Mouse (Mus musculus) thymus, adult 2 months (tissue): Measurements from ENCODE around the gene Gp6. TPM values are rescaled to one million over a fixed set of nuclear protein-coding genes. Genes with fewer than 3 reads are reported as not detected.

Experiments
- DNase-seq: peaks from one replicate; pipeline ENCODE4 v3.0.0; 2021
- H3K27ac ChIP-seq: fragments of 200-500 bp; 2 replicates; pipeline ENCODE4 v1.5.1; 2012; ENCODE audit warnings: low read length, control low read depth; ENCODE audit not compliant: control insufficient read depth, insufficient read depth
- H3K27me3 ChIP-seq: fragments of 200-500 bp; 2 replicates; pipeline ENCODE4 v1.6.1; 2012; ENCODE audit warnings: mild to moderate bottlenecking, low read length, moderate library complexity, mixed read lengths; ENCODE audit not compliant: control insufficient read depth, insufficient read depth
- H3K36me3 ChIP-seq: fragments of 200-500 bp; 2 replicates; pipeline ENCODE4 v1.6.1; 2012; ENCODE audit warnings: mild to moderate bottlenecking, low read length, moderate library complexity; ENCODE audit not compliant: control insufficient read depth, insufficient read depth
- H3K4me1 ChIP-seq: fragments of 200-500 bp; replicated peaks from 2 replicates; pipeline ENCODE4 v1.6.1; 2012; ENCODE audit warnings: low read length; ENCODE audit not compliant: control insufficient read depth, insufficient read depth
- H3K4me3 ChIP-seq: fragments of 200-500 bp; 2 replicates; pipeline ENCODE4 v1.5.1; 2012; ENCODE audit warnings: mild to moderate bottlenecking, low read length, control low read depth, moderate library complexity; ENCODE audit not compliant: control insufficient read depth, insufficient read depth
- CTCF ChIP-seq: fragments of 200-500 bp; IDR thresholded peaks from 2 replicates; pipeline ENCODE4 v1.5.1; 2012; ENCODE audit warnings: mild to moderate bottlenecking, control low read depth, low read length, moderate library complexity, borderline replicate concordance; ENCODE audit not compliant: control insufficient read depth, poor library complexity, insufficient read depth; ENCODE audit errors: extremely low read depth
- POLR2A ChIP-seq: fragments of 200-500 bp; IDR thresholded peaks from 2 replicates; pipeline ENCODE4 v1.6.1; 2012; ENCODE audit warnings: mild to moderate bottlenecking, low read length, control low read depth, moderate library complexity; ENCODE audit not compliant: control insufficient read depth, poor library complexity, insufficient read depth; ENCODE audit errors: extremely low read depth
- WGBS: fragments of 180-500 bp; shearing (Covaris S2); methylation state at CpG from one replicate; pipeline ENCODE4 v1.1.7; 2018; 5-methylcytosine and 5-hydroxymethylcytosine counted together
- polyA plus RNA-seq: library from polyadenylated mRNA; depleted of rRNA; stranded (reverse); fragments of >200 nt; gene quantifications from 2 replicates; pipeline ENCODE4 v1.2.3, GENCODE M21; 2012; rRNA removed

Gp6 gene
- not detected in 2 replicates for polyA plus RNA-seq

- Histone ChIP-seq H3K4me3 (no peak within 1 kb of the TSS), H3K27me3 (no peaks in the 10 kb centered on the region), H3K36me3 (no peaks in the 10 kb centered on the region), H3K4me1 (no peaks in the 10 kb centered on the region), H3K27ac (no peak within 1 kb of the TSS)
- TF ChIP-seq POLR2A: no peak
- no peak for TF ChIP-seq CTCF
- 89% methylated on average over 1 of the region's 1 CpGs for WGBS
- DNase-seq: no peak
These were observed at the start of gene Gp6 for GRCm38 (mm10) chr7:4397730-4398129. Gp6 (minus strand) TSS chr7:4397744.

- DNase-seq: no peak
- Histone ChIP-seq H3K27ac (no peak overlapping the region), H3K27me3 (no peaks in the 10 kb centered on the region), H3K4me1 (peaks cover 3% of the 10 kb centered on the region; the same call in 1 of the 2 replicates), H3K36me3 (no peaks in the 10 kb centered on the region), H3K4me3 (no peak overlapping the region)
- 18% methylated on average over 1 of the region's 1 CpGs for WGBS
- TF ChIP-seq CTCF (no peak), POLR2A (no peak)
These were observed 49.6 kb upstream of the Gp6 start for GRCm38 (mm10) chr7:4447138-4447537.

GRCm38 (mm10) chr7:4445216-4445791, 47.8 kb upstream of the Gp6 start, which contains the start of gene Rdh13:
Rdh13 (minus strand) TSS chr7:4445649.
- TF ChIP-seq POLR2A (no peak), CTCF (peak; percentile 46; the same call in 1 of the 2 replicates)
- Histone ChIP-seq H3K27ac (no peak within 1 kb of the TSS), H3K36me3 (no peaks in the 10 kb centered on the region), H3K27me3 (no peaks in the 10 kb centered on the region), H3K4me1 (peaks cover 3% of the 10 kb centered on the region; the same call in 1 of the 2 replicates), H3K4me3 (peak within 1 kb of the TSS; percentile 65)
- peak; percentile 81 for DNase-seq
- under 1% methylated on average over 35 of the region's 35 CpGs for WGBS

- H3K36me3 ChIP-seq: no peaks in the 10 kb centered on the region
- 95% methylated on average over 10 of the region's 10 CpGs for WGBS
These were observed 43.0 kb upstream of the Gp6 start for GRCm38 (mm10) chr7:4440549-4440948.

GRCm38 (mm10) chr7:4437721-4438120, 40.2 kb upstream of the Gp6 start:
- Histone ChIP-seq H3K36me3 (no peaks in the 10 kb centered on the region), H3K4me3 (no peak overlapping the region), H3K27me3 (no peaks in the 10 kb centered on the region), H3K27ac (no peak overlapping the region), H3K4me1 (no peaks in the 10 kb centered on the region)
- 97% methylated on average over 2 of the region's 2 CpGs for WGBS
- DNase-seq: no peak
- TF ChIP-seq CTCF: no peak
- no peak for TF ChIP-seq POLR2A

More at GRCm38 (mm10) chr7:4440549-4440948, 43.0 kb upstream of the Gp6 start:
- Histone ChIP-seq H3K27ac (no peak overlapping the region), H3K27me3 (no peaks in the 10 kb centered on the region), H3K4me1 (peaks cover 3% of the 10 kb centered on the region; the same call in 1 of the 2 replicates), H3K4me3 (no peak overlapping the region)
- no peak for DNase-seq
- TF ChIP-seq POLR2A: no peak
- TF ChIP-seq CTCF: no peak

GRCm38 (mm10) chr7:4432026-4432425, 34.5 kb upstream of the Gp6 start:
- Histone ChIP-seq H3K27me3 (no peaks in the 10 kb centered on the region), H3K4me1 (no peaks in the 10 kb centered on the region)

More at GRCm38 (mm10) chr7:4432026-4432425, 34.5 kb upstream of the Gp6 start:
- 94% methylated on average over 8 of the region's 8 CpGs for WGBS
- Histone ChIP-seq H3K4me3 (no peak overlapping the region), H3K36me3 (no peaks in the 10 kb centered on the region), H3K27ac (no peak overlapping the region)
- no peak for DNase-seq
- TF ChIP-seq POLR2A: no peak
- TF ChIP-seq CTCF: no peak
